Comparison of ENCODE assay signal across 8 mouse cellular contexts in the genomic region with DNA sequence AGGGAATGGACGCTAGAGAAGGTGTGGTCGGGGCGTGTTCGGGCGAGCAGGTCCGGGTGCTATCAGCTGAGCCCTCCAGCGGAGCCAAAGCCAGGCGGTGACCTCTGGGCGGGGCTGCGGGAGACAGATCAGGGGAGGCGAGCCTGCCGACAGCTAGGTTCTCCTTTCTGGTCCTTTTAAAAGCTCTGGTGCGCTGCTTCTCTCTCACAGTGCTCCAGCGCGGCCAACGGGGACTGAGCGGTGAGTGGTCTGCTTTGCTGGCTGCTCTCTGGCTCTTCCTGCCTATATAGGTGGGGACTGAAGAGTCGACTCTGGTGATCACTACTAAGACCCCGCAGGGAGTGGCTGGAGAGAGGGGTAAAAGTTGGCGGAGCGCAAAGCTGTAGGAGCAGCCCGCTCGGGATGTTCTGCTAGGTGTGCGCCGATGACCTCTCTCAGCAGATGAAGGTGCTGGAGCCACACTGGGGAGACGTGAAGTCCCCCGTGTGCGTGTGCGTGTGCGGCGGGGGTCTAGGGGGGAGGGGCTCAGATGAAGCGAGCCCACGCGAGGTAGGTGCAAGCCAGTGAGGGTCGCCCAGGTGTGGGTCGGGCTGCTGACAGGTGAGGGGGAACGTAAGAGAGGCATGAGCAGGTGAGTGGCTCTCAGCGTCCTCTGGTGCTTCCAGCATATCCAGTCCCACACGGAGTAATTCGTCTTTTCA. TPM values are rescaled to one million over a fixed set of nuclear protein-coding genes. Genes with fewer than 3 reads are reported as not detected.
DNase-seq lines count a peak whose midpoint lies in the region; ATAC-seq and TF ChIP-seq lines count a peak whose summit lies in the region.

No protein-coding gene starts in this region.

- no peak for TF ChIP-seq POLR2A in lung, adult 2 months (IDR thresholded peaks at IDR 0.05; ENCODE audit: borderline replicate concordance, extremely low read depth, low read depth, low read length)

- H3K4me3 ChIP-seq in intestine, postnatal 0 days (ENCODE audit: low read depth, low read length), result peak overlapping the region; percentile 42
- peak overlapping the region; percentile 55 for H3K4me3 ChIP-seq in lung, adult 2 months (replicated peaks; ENCODE audit: extremely low read depth, low read depth, low read length)
- peak overlapping the region; percentile 38 for H3K4me3 ChIP-seq in neural tube, embryonic 14.5 days (ENCODE audit: low read depth, low read length)

- intact Hi-C loops in gastrocnemius, postnatal 14 days (cut with DNase I; ENCODE audit: low total_unique reads), result no loop called here

- no peaks in the 10 kb centered on the region for H3K36me3 ChIP-seq in intestine, postnatal 0 days (ENCODE audit: control insufficient read depth, insufficient read depth)
- no peaks in the 10 kb centered on the region for H3K36me3 ChIP-seq in neural tube, embryonic 14.5 days (ENCODE audit: control insufficient read depth, insufficient read depth, low read length)

- H3K9me3 ChIP-seq in intestine, postnatal 0 days (ENCODE audit: control insufficient read depth), result no peaks in the 10 kb centered on the region
- no peaks in the 10 kb centered on the region for H3K9me3 ChIP-seq in neural tube, embryonic 14.5 days (ENCODE audit: control insufficient read depth, low read length)

- H3K4me2 ChIP-seq in intestine, postnatal 0 days (replicated peaks; ENCODE audit: low read depth), result peak overlapping the region; percentile 76
- peak overlapping the region; percentile 95 for H3K4me2 ChIP-seq in neural tube, embryonic 14.5 days (ENCODE audit: low read depth, low read length)

- H3K9ac ChIP-seq in intestine, postnatal 0 days (ENCODE audit: low read depth, low read length), result peak overlapping the region; percentile 17; the same call in 1 of the 2 replicates
- peak overlapping the region; percentile 25; the same call in 1 of the 2 replicates for H3K9ac ChIP-seq in neural tube, embryonic 14.5 days (replicated peaks; ENCODE audit: low read depth, low read length)

- no peaks in the 10 kb centered on the region; the same call in 1 of the 2 replicates for H3K4me1 ChIP-seq in intestine, postnatal 0 days (replicated peaks; ENCODE audit: control insufficient read depth, insufficient read depth, low read length)
- peaks cover 3% of the 10 kb centered on the region for H3K4me1 ChIP-seq in lung, adult 2 months (ENCODE audit: control insufficient read depth, insufficient read depth, low read length)
- H3K4me1 ChIP-seq in neural tube, embryonic 14.5 days (ENCODE audit: control insufficient read depth, insufficient read depth, low read length), result peaks cover 18% of the 10 kb centered on the region

- peak; percentile 35; the same call in 1 of the 2 replicates for ATAC-seq in intestine, postnatal 0 days
- peak; percentile 56 for ATAC-seq in neural tube, embryonic 14.5 days (ENCODE audit: low read depth)

- peak; percentile 45 to 51 for DNase-seq in cerebellum, postnatal 10 days
- no peak for DNase-seq in cerebellum, adult 8-10 months
- peak; percentile 45 for DNase-seq in c-Kit-positive CD71-negative TER-119-negative erythroid progenitor cells, embryonic 14.5 days (ENCODE audit: low read depth)
- DNase-seq in gastrocnemius, postnatal 14 days, result peak; percentile 47
- DNase-seq in lung, adult 2 months, result peak; percentile 41
- DNase-seq in spleen, adult 12 weeks (ENCODE audit: low spot score), result no peak

- no peak for TF ChIP-seq CTCF in intestine, postnatal 0 days (IDR thresholded peaks at IDR 0.05; ENCODE audit: low read depth)
- TF ChIP-seq CTCF in lung, adult 2 months (IDR thresholded peaks at IDR 0.05; ENCODE audit: insufficient read depth, low read length), result no peak

- H3K27me3 ChIP-seq in intestine, postnatal 0 days (replicated peaks; ENCODE audit: control insufficient read depth, insufficient read depth, low read length), result peaks cover 30% of the 10 kb centered on the region
- peaks cover 28% of the 10 kb centered on the region for H3K27me3 ChIP-seq in neural tube, embryonic 14.5 days (ENCODE audit: control insufficient read depth, insufficient read depth, low read length)

- H3K27ac ChIP-seq in intestine, postnatal 0 days (ENCODE audit: low read depth, low read length), result no peak overlapping the region
- no peak overlapping the region for H3K27ac ChIP-seq in neural tube, embryonic 14.5 days (ENCODE audit: low read depth, low read length)

- 1% methylated on average over 40 of the region's 40 CpGs for WGBS in intestine, postnatal 0 days
- WGBS in lung, adult 2 months, result under 1% methylated on average over 40 of the region's 40 CpGs
- WGBS in neural tube, embryonic 14.5 days, result under 1% methylated on average over 40 of the region's 40 CpGs

RNA-seq across cellular contexts. Expression of a gene that starts 0.7 kb away (rescaled TPM):
- total RNA-seq in gastrocnemius, postnatal 14 days (2021), result 1 to 10 TPM; 1.1 to 1.3 TPM
- 5.6 and 6.6 TPM in 2 replicates for polyA plus RNA-seq in intestine, postnatal 0 days (2015; fragmentation: Nextera tagmentation; extraction: Ambion mirVana)
- polyA plus RNA-seq in lung, adult 2 months (2012; rRNA removed), result 25.6 and 30.4 TPM in 2 replicates
- polyA plus RNA-seq in neural tube, embryonic 14.5 days (2014; fragmentation: Nextera tagmentation; extraction: Ambion mirVana), result 7.7 and 9.3 TPM in 2 replicates

Comparison
In these comparisons a context has a peak if more than half of its experiments do, and no peak if none do; other contexts are left out.
1. DNase-seq: peak in cerebellum, postnatal 10 days (2 of 2), c-Kit-positive CD71-negative TER-119-negative erythroid progenitor cells, embryonic 14.5 days (single experiment), gastrocnemius, postnatal 14 days (single experiment) and lung, adult 2 months (single experiment); none in cerebellum, adult 8-10 months (single experiment) and spleen, adult 12 weeks (single experiment).
2. Peak in every context shown above with its lines, with median percentiles within 50 percentile points of each other: H3K4me3 ChIP-seq.